ENCODE assay signal across 8 mouse cellular contexts in the genomic region with DNA sequence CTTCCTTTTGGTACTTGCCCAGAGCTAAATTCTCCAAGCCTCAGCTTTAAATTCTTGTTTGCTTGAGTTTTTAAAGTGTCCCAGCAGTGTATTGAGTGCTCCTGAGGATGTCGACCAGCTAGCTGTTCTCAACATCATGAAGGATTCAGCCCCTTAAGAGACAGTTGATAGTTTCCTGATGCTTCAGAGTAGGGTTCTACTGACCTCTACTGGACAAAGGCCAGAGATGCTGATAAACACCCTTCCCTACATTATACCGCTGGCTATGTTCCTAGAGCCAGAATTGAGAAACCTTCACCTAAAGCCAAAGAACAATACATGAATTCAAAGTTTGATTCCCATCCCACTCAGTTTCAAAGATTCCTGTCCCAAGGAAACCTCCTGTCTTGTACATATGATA. TPM values are rescaled to one million over a fixed set of nuclear protein-coding genes. Genes with fewer than 3 reads are reported as not detected.
A peak's percentile ranks its signal among the peaks of the same experiment; 100 is the strongest.
DNase-seq lines count a peak whose midpoint lies in the region; ATAC-seq and TF ChIP-seq lines count a peak whose summit lies in the region.

No protein-coding gene starts in this region.

- no peaks in the 10 kb centered on the region for H3K27me3 ChIP-seq in stomach, postnatal 0 days (ENCODE audit: control insufficient read depth, insufficient read depth, low read length)

- no peak overlapping the region for H3K9ac ChIP-seq in stomach, postnatal 0 days (ENCODE audit: low read length)

- H3K9me3 ChIP-seq in stomach, postnatal 0 days (ENCODE audit: control insufficient read depth, low read length) = no peaks in the 10 kb centered on the region

- no peaks in the 10 kb centered on the region for H3K4me1 ChIP-seq in stomach, postnatal 0 days (replicated peaks; ENCODE audit: control insufficient read depth, insufficient read depth)

- 0 out of 2 replicates have a peak, but pooled peaks have one; percentile 55 for ATAC-seq in erythroblast, adult 5-6 weeks (replicated peaks; ENCODE audit: low FRiP score, poor library complexity, severe bottlenecking)
- no peak for ATAC-seq in stomach, postnatal 0 days (ENCODE audit: low FRiP score, low TSS enrichment)

- TF ChIP-seq EP300 in stomach, postnatal 0 days (optimal IDR thresholded peaks at IDR 0.05) = no peak

- H3K36me3 ChIP-seq in stomach, postnatal 0 days (ENCODE audit: control insufficient read depth, insufficient read depth, low read length) = no peaks in the 10 kb centered on the region

- DNase-seq in gastrocnemius, adult 18-20 months (ENCODE audit: low spot score) = peak; percentile 21
- no peak for DNase-seq in gastrocnemius, postnatal 10 days
- peak; percentile 24 to 28 for DNase-seq in right cerebral cortex, postnatal 10 days (ENCODE audit: low spot score in 2 of 2)
- no peak for DNase-seq in right cerebral cortex, postnatal 36 days (ENCODE audit: low spot score in 2 of 2)
- DNase-seq in lung, postnatal 10 days = peak; percentile 40
- DNase-seq in stomach, postnatal 0 days (ENCODE audit: low spot score) = no peak
- DNase-seq in thymus, postnatal 36 days = no peak

- no peak overlapping the region for H3K4me2 ChIP-seq in stomach, postnatal 0 days (replicated peaks; ENCODE audit: low read depth)

- 16% methylated on average over 2 of the region's 2 CpGs for WGBS in stomach, postnatal 0 days

- no peak overlapping the region for H3K27ac ChIP-seq in stomach, postnatal 0 days (replicated peaks)

- H3K4me3 ChIP-seq in stomach, postnatal 0 days (ENCODE audit: low read depth, low read length) = no peak overlapping the region

- TF ChIP-seq CTCF in stomach, postnatal 0 days (IDR thresholded peaks at IDR 0.05; ENCODE audit: low read depth) = peak; percentile 82

RNA-seq across cellular contexts. Expression of gene Car5b, which starts 23.0 kb away (rescaled TPM):
- total RNA-seq in gastrocnemius, adult 18-20 months (2021) = 1 to 10 TPM; 1.3 to 1.5 TPM
- total RNA-seq in gastrocnemius, postnatal 10 days (2021) = 1 to 10 TPM; 1.4 to 1.7 TPM
- not detected in 2 replicates for total RNA-seq in erythroblast, adult 5-6 weeks (2015; ENCODE audit: low replicate concordance)
- total RNA-seq in erythroblast, adult 5-6 weeks (2017; ENCODE audit: low replicate concordance) = 0.14 TPM in 1 of 2 replicates, not detected in the other
- polyA plus RNA-seq in stomach, postnatal 0 days (2015; fragmentation: Nextera tagmentation; extraction: Ambion mirVana) = 3.8 and 4.2 TPM in 2 replicates

RNA-seq across cellular contexts. Expression of gene Zrsr2, which starts 46.3 kb away (rescaled TPM):
- total RNA-seq in gastrocnemius, adult 18-20 months (2021) = 10 to 100 TPM; 11.5 to 16.0 TPM
- total RNA-seq in gastrocnemius, postnatal 10 days (2021) = 10 to 100 TPM; 17.6 to 18.0 TPM
- 4.8 and 22.4 TPM in 2 replicates for total RNA-seq in erythroblast, adult 5-6 weeks (2015; ENCODE audit: low replicate concordance)
- total RNA-seq in erythroblast, adult 5-6 weeks (2017; ENCODE audit: low replicate concordance) = 9.8 and 14.2 TPM in 2 replicates
- 34.8 and 40.3 TPM in 2 replicates for polyA plus RNA-seq in stomach, postnatal 0 days (2015; fragmentation: Nextera tagmentation; extraction: Ambion mirVana)

Comparison
In these comparisons a context has a peak if more than half of its experiments do, and no peak if none do; other contexts are left out.
1. DNase-seq: peak in gastrocnemius, adult 18-20 months (single experiment), right cerebral cortex, postnatal 10 days (2 of 2) and lung, postnatal 10 days (single experiment); none in gastrocnemius, postnatal 10 days (single experiment), right cerebral cortex, postnatal 36 days (0 of 2), stomach, postnatal 0 days (single experiment) and thymus, postnatal 36 days (0 of 2).